Mouse (Mus musculus) cortical plate, adult 2 months (tissue): ENCODE results near the gene Lmx1a.

ENCODE experiments used
- CTCF ChIP-seq: fragments of 200-500 bp; IDR thresholded peaks from 2 replicates; pipeline ENCODE4 v1.5.1; 2011; ENCODE audit warnings: mild to moderate bottlenecking, control low read depth, low read length; ENCODE audit not compliant: insufficient read depth; ENCODE audit errors: extremely low read depth
- POLR2A ChIP-seq: fragments of 200-500 bp; IDR thresholded peaks from 2 replicates; pipeline ENCODE4 v1.6.1; 2011; ENCODE audit warnings: mild to moderate bottlenecking, low read length, control low read depth; ENCODE audit not compliant: insufficient read depth; ENCODE audit errors: extremely low read depth

DNA sequence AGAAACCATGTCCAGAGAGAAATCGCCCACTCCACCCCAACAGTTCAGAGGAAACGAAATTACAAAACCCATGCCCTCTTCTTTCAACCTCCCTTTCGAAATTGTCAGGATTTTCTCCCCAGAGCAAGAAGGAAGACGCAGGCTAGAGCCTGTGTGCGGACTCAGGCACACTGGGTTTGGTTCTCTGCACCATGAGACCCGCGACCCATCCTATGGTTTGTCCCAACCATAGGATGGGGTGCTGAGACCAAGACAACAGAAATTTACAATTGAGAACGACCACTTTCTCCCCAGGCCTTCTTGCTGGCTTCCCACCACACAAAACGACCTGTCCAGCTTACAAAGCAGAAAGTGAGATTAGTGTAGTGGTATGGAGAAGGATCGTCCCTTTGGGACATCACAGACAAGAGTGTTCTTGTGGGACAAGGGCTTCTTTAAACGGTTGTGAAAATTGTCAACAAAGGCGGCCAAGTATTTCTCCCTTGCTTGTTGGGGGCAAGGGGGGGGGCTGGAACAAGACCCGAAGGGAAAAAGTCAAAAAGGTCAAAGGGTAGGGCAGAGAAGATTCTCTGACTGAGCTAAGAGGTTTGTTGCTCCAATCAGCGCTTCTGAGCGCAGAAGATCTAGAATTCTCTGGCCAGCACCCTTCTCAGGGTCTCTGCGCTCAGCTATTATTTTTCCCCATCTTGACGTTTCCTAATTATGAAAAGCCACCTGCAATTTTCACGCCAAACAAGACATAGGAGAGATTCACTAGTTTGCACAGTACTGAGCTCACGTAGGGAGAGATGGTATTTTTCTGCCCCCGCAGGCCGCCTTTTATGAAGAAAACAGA, 1.9 kb downstream of the Lmx1a start:
- TF ChIP-seq POLR2A (no peak), CTCF (no peak)
